Mouse (Mus musculus): ENCODE measurements around the gene Stx11. TPM values are rescaled to one million over a fixed set of nuclear protein-coding genes. Genes with fewer than 3 reads are reported as not detected.
A peak's percentile ranks its signal among the peaks of the same experiment; 100 is the strongest.

Stx11 gene
- total and polyA plus RNA-seq, 3 experiments: 1.9 to 2.9 TPM; not detected in 1

- no peak overlapping the region for H3K4me3 ChIP-seq (ENCODE audit: control insufficient read depth in 1 of 2, insufficient read depth in 1 of 2, low read depth in 2 of 2, low read length in 2 of 2)
- no peaks in the 10 kb centered on the region for H3K9me3 ChIP-seq (replicated peaks; ENCODE audit: insufficient read depth, low read length)
- no peak overlapping the region for H3K27ac ChIP-seq (ENCODE audit: control insufficient read depth, low read depth, low read length)
- no peak overlapping the region for H3K9ac ChIP-seq (ENCODE audit: control insufficient read depth, low read depth, low read length, poor library complexity, severe bottlenecking)
- H3K79me2 ChIP-seq (ENCODE audit: control insufficient read depth, insufficient read depth, low read length, poor library complexity): no peaks in the 10 kb centered on the region
- H3K4me1 ChIP-seq (ENCODE audit: control insufficient read depth in 1 of 2, insufficient read depth in 2 of 2, low read length in 2 of 2): no peaks in the 10 kb centered on the region
- H3K36me3 ChIP-seq (ENCODE audit: control insufficient read depth in 1 of 2, insufficient read depth in 2 of 2, low read length in 2 of 2): no peaks in the 10 kb centered on the region
- DNase-seq (ENCODE audit: low read depth, low spot score): peak; percentile 45
- TF ChIP-seq MXI1 (IDR thresholded peaks at IDR 0.05; ENCODE audit: low read depth, low read length) (no peak), GABPA (IDR thresholded peaks at IDR 0.05; ENCODE audit: low read depth, low read length) (no peak)
- H3K27me3 ChIP-seq (ENCODE audit: control insufficient read depth in 1 of 2, insufficient read depth in 2 of 2, low read length in 2 of 2): no peaks in the 10 kb centered on the region
Observed at GRCm38 (mm10) chr10:12975461-12975860, 11.4 kb upstream of the Stx11 start.

- H3K9me3 ChIP-seq (replicated peaks; ENCODE audit: insufficient read depth, low read length): no peaks in the 10 kb centered on the region
- H3K79me2 ChIP-seq (ENCODE audit: control insufficient read depth, insufficient read depth, low read length, poor library complexity): no peaks in the 10 kb centered on the region
- no peak overlapping the region for H3K9ac ChIP-seq (ENCODE audit: control insufficient read depth, low read depth, low read length, poor library complexity, severe bottlenecking)
- no peak for TF ChIP-seq MAX (IDR thresholded peaks at IDR 0.05; ENCODE audit: low read length)
- TF ChIP-seq MAFK (IDR thresholded peaks at IDR 0.05; ENCODE audit: borderline replicate concordance, low read depth, low read length): no peak
- no peak for TF ChIP-seq TBP (IDR thresholded peaks at IDR 0.05; ENCODE audit: low read depth, low read length)
- TF ChIP-seq POLR2AphosphoS5 (IDR thresholded peaks at IDR 0.05; ENCODE audit: borderline replicate concordance, low read depth, low read length): no peak
- TF ChIP-seq EP300 (IDR thresholded peaks at IDR 0.05; ENCODE audit: low read depth in 1 of 2, low read length in 2 of 2): no peak
- TF ChIP-seq SMC3 (IDR thresholded peaks at IDR 0.05; ENCODE audit: low read depth, low read length): no peak
- TF ChIP-seq CHD2 (IDR thresholded peaks at IDR 0.05; ENCODE audit: low read length): no peak
- no peak for TF ChIP-seq ZC3H11A (IDR thresholded peaks at IDR 0.05; ENCODE audit: low read depth, low read length)
- TF ChIP-seq RCOR1 (IDR thresholded peaks at IDR 0.05; ENCODE audit: low read depth, low read length): no peak
- TF ChIP-seq MEF2A (IDR thresholded peaks at IDR 0.05; ENCODE audit: extremely low read depth, insufficient replicate concordance, low read depth, low read length, poor library complexity, severe bottlenecking): no peak
- TF ChIP-seq ETS1 (IDR thresholded peaks at IDR 0.05; ENCODE audit: low read depth, low read length): no peak
- no peak for TF ChIP-seq JUND (IDR thresholded peaks at IDR 0.05; ENCODE audit: low read depth, low read length)
- H3K36me3 ChIP-seq (ENCODE audit: control insufficient read depth in 1 of 2, insufficient read depth in 2 of 2, low read length in 2 of 2): no peaks in the 10 kb centered on the region
- DNase-seq (ENCODE audit: low read depth, low spot score): no peak
- H3K4me1 ChIP-seq (ENCODE audit: control insufficient read depth in 1 of 2, insufficient read depth in 2 of 2, low read length in 2 of 2): no peaks in the 10 kb centered on the region
- no peaks in the 10 kb centered on the region for H3K27me3 ChIP-seq (ENCODE audit: control insufficient read depth in 1 of 2, insufficient read depth in 2 of 2, low read length in 2 of 2)
- no peak overlapping the region for H3K27ac ChIP-seq (ENCODE audit: control insufficient read depth, low read depth, low read length)
- no peak overlapping the region for H3K4me3 ChIP-seq (ENCODE audit: control insufficient read depth in 1 of 2, insufficient read depth in 1 of 2, low read depth in 2 of 2, low read length in 2 of 2)
Observed at GRCm38 (mm10) chr10:12974572-12974971, 10.5 kb upstream of the Stx11 start.

GRCm38 (mm10) chr10:12965669-12966180, 1.6 kb upstream of the Stx11 start:
- Histone ChIP-seq H3K4me3 (ENCODE audit: control insufficient read depth in 1 of 2, insufficient read depth in 1 of 2, low read depth in 2 of 2, low read length in 2 of 2) (no peak overlapping the region), H3K79me2 (ENCODE audit: control insufficient read depth, insufficient read depth, low read length, poor library complexity) (no peaks in the 10 kb centered on the region; the same call in 1 of the 2 replicates), H3K9ac (ENCODE audit: control insufficient read depth, low read depth, low read length, poor library complexity, severe bottlenecking) (no peak overlapping the region), H3K36me3 (ENCODE audit: control insufficient read depth in 1 of 2, insufficient read depth in 2 of 2, low read length in 2 of 2) (peaks cover 0 to 11% of the 10 kb centered on the region in 2 experiments; a peak in 2 of 4 replicates), H3K9me3 (replicated peaks; ENCODE audit: insufficient read depth, low read length) (no peaks in the 10 kb centered on the region), H3K27ac (ENCODE audit: control insufficient read depth, low read depth, low read length) (no peak overlapping the region), H3K4me1 (ENCODE audit: control insufficient read depth in 1 of 2, insufficient read depth in 2 of 2, low read length in 2 of 2) (peaks cover 8 to 13% of the 10 kb centered on the region in 2 experiments; a peak in 3 of 4 replicates), H3K27me3 (ENCODE audit: control insufficient read depth in 1 of 2, insufficient read depth in 2 of 2, low read length in 2 of 2) (no peaks in the 10 kb centered on the region)
- no peak for TF ChIP-seq POLR2AphosphoS2 (IDR thresholded peaks at IDR 0.05; ENCODE audit: low read length)
- no peak for TF ChIP-seq UBTF (IDR thresholded peaks at IDR 0.05; ENCODE audit: borderline replicate concordance, insufficient read depth, low read depth, low read length)
- no peak for TF ChIP-seq SIN3A (IDR thresholded peaks at IDR 0.05; ENCODE audit: low read length)
- TF ChIP-seq MXI1 (IDR thresholded peaks at IDR 0.05; ENCODE audit: low read depth, low read length): no peak
- no peak for TF ChIP-seq TCF12 (IDR thresholded peaks at IDR 0.05; ENCODE audit: low read depth, low read length)
- TF ChIP-seq E2F4 (IDR thresholded peaks at IDR 0.05; ENCODE audit: borderline replicate concordance, low read depth, low read length): no peak
- no peak for TF ChIP-seq RCOR1 (IDR thresholded peaks at IDR 0.05; ENCODE audit: low read depth, low read length)
- TF ChIP-seq USF2 (IDR thresholded peaks at IDR 0.05; ENCODE audit: borderline replicate concordance in 1 of 2, insufficient read depth in 1 of 2, low read depth in 1 of 2, low read length in 2 of 2): no peak
- TF ChIP-seq HCFC1 (IDR thresholded peaks at IDR 0.05; ENCODE audit: low read depth, low read length): no peak
- no peak for TF ChIP-seq MAZ (IDR thresholded peaks at IDR 0.05; ENCODE audit: low read depth, low read length)
- no peak for TF ChIP-seq MAFK (IDR thresholded peaks at IDR 0.05; ENCODE audit: borderline replicate concordance, low read depth, low read length)
- no peak for TF ChIP-seq MYC (IDR thresholded peaks at IDR 0.05; ENCODE audit: low read depth, low read length)
- TF ChIP-seq ZMIZ1 (IDR thresholded peaks at IDR 0.05; ENCODE audit: low read depth, low read length): no peak
- no peak for TF ChIP-seq MAX (IDR thresholded peaks at IDR 0.05; ENCODE audit: low read length)
- no peak for DNase-seq (ENCODE audit: low read depth, low spot score)

Measured in MEL (cell line).